Mouse (Mus musculus): Measurements from ENCODE around the gene Slc25a45. TPM values are rescaled to one million over a fixed set of nuclear protein-coding genes. Genes with fewer than 3 reads are reported as not detected.

Gene Slc25a45
- 2.9 and 4.3 TPM in 2 replicates for polyA plus RNA-seq (2015; fragmentation: Nextera tagmentation; extraction: Ambion mirVana)

GRCm38 (mm10) chr19:5877618-5878361, at the start of gene Slc25a45:
TSS of gene Slc25a45 (plus strand) at chr19:5877808.

GRCm38 (mm10) chr19:5874969-5875480, 2.6 kb upstream of the Slc25a45 start, which contains the start of gene Frmd8:
TSS of gene Frmd8 (minus strand) at chr19:5875274.

GRCm38 (mm10) chr19:5894002-5894678, 16.5 kb downstream of the Slc25a45 start, which contains the start of gene Tigd3:
TSS of gene Tigd3 (minus strand) at chr19:5894149.

GRCm38 (mm10) chr19:5913007-5913719, 35.6 kb downstream of the Slc25a45 start, which contains the start of gene Dpf2:
TSS of gene Dpf2 (minus strand) at chr19:5913010.

GRCm38 (mm10) chr19:5924713-5925093, 47.1 kb downstream of the Slc25a45 start, which contains the start of gene Cdc42ep2:
TSS of gene Cdc42ep2 (minus strand) at chr19:5924816.

Other genes starting within 250 kb of the Slc25a45 start
- gene Rela, start 240.3 kb upstream of the Slc25a45 start, polyA plus RNA-seq (2015; fragmentation: Nextera tagmentation; extraction: Ambion mirVana), result 24.4 and 28.3 TPM in 2 replicates
- gene Sipa1, start 214.1 kb upstream of the Slc25a45 start, polyA plus RNA-seq (2015; fragmentation: Nextera tagmentation; extraction: Ambion mirVana), result 20.3 and 21.1 TPM in 2 replicates
- gene Map3k11, start 189.1 kb upstream of the Slc25a45 start, polyA plus RNA-seq (2015; fragmentation: Nextera tagmentation; extraction: Ambion mirVana), result 15.5 and 16.8 TPM in 2 replicates
- gene Pcnx3, start 188.9 kb upstream of the Slc25a45 start, polyA plus RNA-seq (2015; fragmentation: Nextera tagmentation; extraction: Ambion mirVana), result 4.7 and 6.5 TPM in 2 replicates
- 0.35 and 0.52 TPM in 2 replicates for gene Kcnk7, start 173.4 kb upstream of the Slc25a45 start, polyA plus RNA-seq (2015; fragmentation: Nextera tagmentation; extraction: Ambion mirVana)
- 133 and 144 TPM in 2 replicates for gene Ehbp1l1, start 151.5 kb upstream of the Slc25a45 start, polyA plus RNA-seq (2015; fragmentation: Nextera tagmentation; extraction: Ambion mirVana)
- gene Fam89b, start 148.2 kb upstream of the Slc25a45 start, polyA plus RNA-seq (2015; fragmentation: Nextera tagmentation; extraction: Ambion mirVana), result 85.5 and 88.0 TPM in 2 replicates
- 20.1 and 31.1 TPM in 2 replicates for gene Ltbp3, start 136.9 kb upstream of the Slc25a45 start, polyA plus RNA-seq (2015; fragmentation: Nextera tagmentation; extraction: Ambion mirVana)
- 57.0 and 57.9 TPM in 2 replicates for gene Scyl1, start 106.4 kb upstream of the Slc25a45 start, polyA plus RNA-seq (2015; fragmentation: Nextera tagmentation; extraction: Ambion mirVana)
- 7.9 and 9.9 TPM in 2 replicates for gene Frmd8, start 2.5 kb upstream of the Slc25a45 start, polyA plus RNA-seq (2015; fragmentation: Nextera tagmentation; extraction: Ambion mirVana)
- gene Tigd3, start 16.3 kb downstream of the Slc25a45 start, polyA plus RNA-seq (2015; fragmentation: Nextera tagmentation; extraction: Ambion mirVana), result 1.1 and 1.3 TPM in 2 replicates
- gene Dpf2, start 35.2 kb downstream of the Slc25a45 start, polyA plus RNA-seq (2015; fragmentation: Nextera tagmentation; extraction: Ambion mirVana), result 63.6 and 64.0 TPM in 2 replicates
- gene Cdc42ep2, start 47.0 kb downstream of the Slc25a45 start, polyA plus RNA-seq (2015; fragmentation: Nextera tagmentation; extraction: Ambion mirVana), result 19.1 and 20.6 TPM in 2 replicates
- 24.4 and 25.7 TPM in 2 replicates for gene Pola2, start 86.4 kb downstream of the Slc25a45 start, polyA plus RNA-seq (2015; fragmentation: Nextera tagmentation; extraction: Ambion mirVana)
- gene Slc22a20, start 108.3 kb downstream of the Slc25a45 start, polyA plus RNA-seq (2015; fragmentation: Nextera tagmentation; extraction: Ambion mirVana), result 0.10 TPM in 1 of 2 replicates, not detected in the other
- gene Capn1, start 138.1 kb downstream of the Slc25a45 start, polyA plus RNA-seq (2015; fragmentation: Nextera tagmentation; extraction: Ambion mirVana), result 12.3 and 14.7 TPM in 2 replicates
- gene Syvn1, start 168.8 kb downstream of the Slc25a45 start, polyA plus RNA-seq (2015; fragmentation: Nextera tagmentation; extraction: Ambion mirVana), result 14.2 and 18.7 TPM in 2 replicates
- 44.8 and 52.0 TPM in 2 replicates for gene Mrpl49, start 180.0 kb downstream of the Slc25a45 start, polyA plus RNA-seq (2015; fragmentation: Nextera tagmentation; extraction: Ambion mirVana)
- 518 and 572 TPM in 2 replicates for gene Fau, start 180.0 kb downstream of the Slc25a45 start, polyA plus RNA-seq (2015; fragmentation: Nextera tagmentation; extraction: Ambion mirVana)
- gene Znhit2, start 183.4 kb downstream of the Slc25a45 start, polyA plus RNA-seq (2015; fragmentation: Nextera tagmentation; extraction: Ambion mirVana), result 26.3 and 30.6 TPM in 2 replicates
- gene Tm7sf2, start 190.6 kb downstream of the Slc25a45 start, polyA plus RNA-seq (2015; fragmentation: Nextera tagmentation; extraction: Ambion mirVana), result 34.1 and 41.6 TPM in 2 replicates
- gene Vps51, start 199.4 kb downstream of the Slc25a45 start, polyA plus RNA-seq (2015; fragmentation: Nextera tagmentation; extraction: Ambion mirVana), result 30.0 and 31.2 TPM in 2 replicates
- not detected in 2 replicates for gene Tmem262, start 202.2 kb downstream of the Slc25a45 start, polyA plus RNA-seq (2015; fragmentation: Nextera tagmentation; extraction: Ambion mirVana)
- 0.35 and 0.45 TPM in 2 replicates for gene Gm28374, start 204.4 kb downstream of the Slc25a45 start, polyA plus RNA-seq (2015; fragmentation: Nextera tagmentation; extraction: Ambion mirVana)
- gene Zfpl1, start 207.1 kb downstream of the Slc25a45 start, polyA plus RNA-seq (2015; fragmentation: Nextera tagmentation; extraction: Ambion mirVana), result 31.9 and 37.9 TPM in 2 replicates
- gene Cdca5, start 207.2 kb downstream of the Slc25a45 start, polyA plus RNA-seq (2015; fragmentation: Nextera tagmentation; extraction: Ambion mirVana), result 6.3 and 7.4 TPM in 2 replicates
- gene AC131692.1, start 216.6 kb downstream of the Slc25a45 start, polyA plus RNA-seq (2015; fragmentation: Nextera tagmentation; extraction: Ambion mirVana), result not detected in 2 replicates
- 0.06 and 0.17 TPM in 2 replicates for gene Naaladl1, start 228.0 kb downstream of the Slc25a45 start, polyA plus RNA-seq (2015; fragmentation: Nextera tagmentation; extraction: Ambion mirVana)
- 27.7 and 29.1 TPM in 2 replicates for gene Sac3d1, start 240.8 kb downstream of the Slc25a45 start, polyA plus RNA-seq (2015; fragmentation: Nextera tagmentation; extraction: Ambion mirVana)